Mouse (Mus musculus) inflammation-experienced regulatory T-cells (primary cell): ENCODE results near the gene Ctf1. TPM values are rescaled to one million over a fixed set of nuclear protein-coding genes. Genes with fewer than 3 reads are reported as not detected.

Experiments
- polyA plus RNA-seq, 2 experiments: library from polyadenylated mRNA; unstranded; fragments of 100-300 nt; shearing (Covaris generic); gene quantifications; one replicate each; pipeline ENCODE4 v1.2.1; 2017

The Ctf1 gene
- polyA plus RNA-seq: under 1 TPM in 1 of 2 experiments, not detected in 1; 0.19 TPM

DNA sequence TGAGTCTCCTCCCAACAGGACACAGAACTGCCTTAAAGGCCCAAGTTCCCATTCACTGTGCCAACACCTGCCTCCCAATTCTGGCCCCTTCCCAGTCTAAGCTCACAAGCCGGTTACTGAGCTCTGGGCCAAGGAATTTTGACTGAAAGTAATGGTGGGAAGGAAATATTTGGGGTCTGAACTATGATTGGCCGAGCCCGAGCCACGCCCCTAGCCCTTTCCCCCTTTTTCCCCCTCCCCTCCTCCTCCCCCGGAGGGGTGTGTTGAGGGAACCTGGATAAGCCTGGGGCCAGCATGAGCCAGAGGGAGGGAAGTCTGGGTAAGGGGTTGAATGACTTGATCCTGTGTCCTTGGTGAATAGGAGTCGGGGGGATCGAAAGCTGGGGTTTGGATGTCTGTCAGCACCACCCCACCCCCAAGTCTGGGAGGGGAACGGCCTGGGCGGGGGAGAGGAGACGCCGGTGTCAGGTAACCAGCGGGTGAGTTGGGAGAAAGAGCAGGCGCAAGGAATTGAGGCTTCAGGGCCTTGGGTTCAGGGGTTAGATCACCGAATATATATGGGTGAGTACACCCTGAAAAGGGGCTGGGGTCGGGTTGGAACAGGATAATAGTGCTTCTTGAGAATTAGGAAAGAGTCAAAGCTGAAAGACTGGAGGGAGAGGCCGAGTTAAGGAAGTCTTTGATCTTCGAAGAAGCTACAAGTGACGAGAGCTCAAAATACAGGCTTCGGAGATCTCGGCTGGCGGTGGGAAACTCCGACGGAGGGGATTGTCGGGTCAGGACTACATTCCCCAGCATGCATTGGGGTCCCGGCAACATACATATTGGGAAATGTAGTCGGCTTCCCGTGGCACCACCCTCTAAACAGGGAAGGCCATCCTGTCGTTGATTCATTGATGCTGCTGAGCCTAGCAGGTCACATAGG lies at the start of gene Ctf1:
Ctf1 (plus strand) TSS at position 276 of the 925 bp plus-strand sequence.

DNA sequence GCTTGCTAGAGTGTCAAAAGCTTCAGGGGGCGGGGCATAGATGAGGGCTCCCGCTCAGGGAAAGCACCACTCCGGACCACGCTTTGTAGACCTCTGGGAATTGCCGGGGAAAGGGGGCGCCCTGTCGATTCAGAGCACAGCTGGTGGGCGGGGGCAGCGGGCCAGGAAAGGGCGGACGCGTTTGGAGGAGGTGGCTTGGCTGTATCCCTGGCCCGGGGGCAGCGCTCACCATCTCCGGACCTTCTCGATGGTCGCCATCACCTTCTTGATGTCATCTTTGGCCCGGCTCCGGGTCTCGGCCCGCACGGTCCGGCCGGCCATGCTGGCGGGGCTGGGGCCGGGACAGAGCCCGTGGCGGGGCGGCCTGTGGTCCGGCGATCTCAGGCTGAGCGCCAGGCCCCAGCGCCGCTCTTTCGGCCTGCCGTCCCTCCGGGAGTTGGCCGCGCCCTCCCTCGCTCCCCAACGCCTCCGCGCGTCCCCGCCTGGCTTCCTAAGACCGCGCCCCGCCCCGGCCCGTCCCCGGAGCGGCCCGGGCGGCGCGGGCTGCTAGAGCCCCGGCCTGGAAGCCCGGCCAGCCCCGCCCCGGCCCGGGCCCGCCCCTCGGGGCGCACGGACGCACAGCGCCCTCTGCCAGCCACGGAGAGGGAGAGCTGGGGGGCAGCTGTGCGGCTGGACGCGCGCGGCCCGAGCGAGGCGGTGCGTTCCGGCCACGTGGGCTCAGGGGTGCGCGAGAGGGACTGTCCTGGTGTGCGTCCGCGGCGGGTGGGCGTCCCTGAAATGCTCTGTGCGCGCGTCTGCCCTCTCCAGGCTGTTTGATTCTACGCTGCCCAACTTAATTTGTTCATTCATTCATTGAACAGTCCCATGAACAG lies 4.1 kb upstream of the Ctf1 start, which contains the start of gene Bcl7c:
Bcl7c (minus strand) TSS at position 727 of the 872 bp plus-strand sequence.

DNA sequence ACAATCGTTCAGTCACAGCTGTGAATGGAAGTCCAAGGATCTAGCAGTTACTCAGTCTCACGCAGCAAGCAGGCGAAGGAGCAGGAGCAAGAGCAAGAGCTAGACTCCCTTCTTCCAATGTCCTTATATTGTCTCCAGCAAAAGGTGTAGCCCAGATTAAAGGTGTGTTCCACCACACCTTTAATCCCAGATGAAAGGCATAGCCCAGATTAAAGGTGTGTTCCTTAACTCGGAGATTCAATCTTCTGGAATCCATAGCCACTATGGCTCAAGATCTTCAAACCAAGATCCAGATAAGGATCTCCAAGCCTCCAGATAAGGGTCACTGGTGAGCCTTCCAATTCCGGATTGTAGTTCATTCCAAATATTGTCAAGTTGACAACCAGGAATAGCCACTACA lies 19.5 kb downstream of the Ctf1 start, which contains the start of gene Ctf2:
Ctf2 (minus strand) TSS at position 101 of the 400 bp plus-strand sequence.

DNA sequence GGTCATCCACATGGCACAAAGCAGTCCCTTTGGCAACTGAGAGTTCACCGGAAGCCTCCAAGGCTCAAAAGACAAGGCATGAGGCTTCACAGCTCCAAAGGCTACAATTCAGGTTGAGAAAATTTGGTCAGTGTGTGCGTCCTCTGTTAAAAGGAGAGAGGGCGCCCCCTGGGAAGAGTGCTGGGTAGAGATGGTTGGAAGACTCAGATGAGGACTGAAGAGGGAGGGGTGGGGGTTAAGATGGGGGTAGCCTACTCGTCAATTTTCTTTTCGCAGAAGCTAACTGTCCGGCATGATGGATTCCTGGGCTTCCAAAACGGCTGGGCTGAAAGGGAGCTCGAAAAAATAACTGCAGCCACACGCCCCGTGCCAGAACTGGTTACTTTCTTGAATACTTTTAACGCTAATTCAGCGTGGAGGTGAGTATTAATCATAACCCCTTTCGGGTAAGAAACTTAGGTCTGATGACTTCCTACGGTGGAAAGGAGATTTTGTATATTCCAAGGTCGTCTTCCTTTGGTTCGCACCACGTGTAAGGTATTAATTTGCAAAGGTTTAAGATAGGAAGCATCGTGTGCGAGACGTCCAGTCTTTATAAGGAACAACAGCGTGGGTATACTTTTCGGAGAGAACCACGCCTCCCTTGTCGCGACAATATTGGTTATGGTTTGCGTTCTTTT lies 32.0 kb downstream of the Ctf1 start, which contains the start of gene Fbxl19:
Fbxl19 (plus strand) TSS at position 178 of the 680 bp plus-strand sequence.

Other genes starting within 250 kb of the Ctf1 start
- gene Fbrs, start 233.5 kb upstream of the Ctf1 start, polyA plus RNA-seq: 10 to 100 TPM; 16.7 to 18.1 TPM
- 10 to 100 TPM; 53.0 to 56.2 TPM for gene Srcap, start 200.8 kb upstream of the Ctf1 start, polyA plus RNA-seq
- gene Gm42715, start 193.2 kb upstream of the Ctf1 start, polyA plus RNA-seq: 1 to 10 TPM; 6.6 to 9.7 TPM
- gene Tmem265, start 151.3 kb upstream of the Ctf1 start, polyA plus RNA-seq: 10 to 100 TPM; 11.5 to 15.8 TPM
- 100 to 1,000 TPM; 108 to 132 TPM for gene Phkg2, start 139.4 kb upstream of the Ctf1 start, polyA plus RNA-seq
- gene Ccdc189, start 124.1 kb upstream of the Ctf1 start, polyA plus RNA-seq: 1 to 10 TPM in 1 of 2 experiments, under 1 TPM in 1; 0.82 to 1.1 TPM
- gene Rnf40, start 124.0 kb upstream of the Ctf1 start, polyA plus RNA-seq: 100 to 1,000 TPM; 107 to 163 TPM
- gene Zfp629, start 96.9 kb upstream of the Ctf1 start, polyA plus RNA-seq: under 1 TPM in 1 of 2 experiments, not detected in 1; 0.24 TPM
- gene Bcl7c, start 3.8 kb upstream of the Ctf1 start, polyA plus RNA-seq: 10 to 100 TPM; 79.5 to 92.8 TPM
- under 1 TPM in 1 of 2 experiments, not detected in 1; 0.21 TPM for gene Ctf2, start 19.4 kb downstream of the Ctf1 start, polyA plus RNA-seq
- 1 to 10 TPM in 1 of 2 experiments, under 1 TPM in 1; 0.80 to 1.0 TPM for gene Fbxl19, start 31.8 kb downstream of the Ctf1 start, polyA plus RNA-seq
- gene Orai3, start 57.1 kb downstream of the Ctf1 start, polyA plus RNA-seq: 10 to 100 TPM; 20.0 to 30.8 TPM
- 1 to 10 TPM; 3.8 to 6.5 TPM for gene Setd1a, start 63.9 kb downstream of the Ctf1 start, polyA plus RNA-seq
- not detected for gene Gm49388, start 72.9 kb downstream of the Ctf1 start, polyA plus RNA-seq
- gene Hsd3b7, start 87.9 kb downstream of the Ctf1 start, polyA plus RNA-seq: 1 to 10 TPM; 1.6 to 6.7 TPM
- 100 to 1,000 TPM; 147 to 189 TPM for gene Stx4a, start 111.6 kb downstream of the Ctf1 start, polyA plus RNA-seq
- under 1 TPM; 0.51 to 0.56 TPM for gene Stx1b, start 111.8 kb downstream of the Ctf1 start, polyA plus RNA-seq
- 10 to 100 TPM; 43.6 to 44.7 TPM for gene Zfp646, start 163.5 kb downstream of the Ctf1 start, polyA plus RNA-seq
- gene Zfp668, start 164.1 kb downstream of the Ctf1 start, polyA plus RNA-seq: 10 to 100 TPM; 13.1 to 20.9 TPM
- gene Prss53, start 178.2 kb downstream of the Ctf1 start, polyA plus RNA-seq: 1 to 10 TPM; 1.1 to 2.5 TPM
- gene Gm21974, start 182.7 kb downstream of the Ctf1 start, polyA plus RNA-seq: not detected
- 10 to 100 TPM; 43.9 to 54.4 TPM for gene Vkorc1, start 182.9 kb downstream of the Ctf1 start, polyA plus RNA-seq
- 10 to 100 TPM; 50.0 to 58.9 TPM for gene Bckdk, start 191.3 kb downstream of the Ctf1 start, polyA plus RNA-seq
- gene Kat8, start 199.8 kb downstream of the Ctf1 start, polyA plus RNA-seq: 10 to 100 TPM; 37.9 to 46.2 TPM
- gene Prss8, start 217.4 kb downstream of the Ctf1 start, polyA plus RNA-seq: 1 to 10 TPM in 1 of 2 experiments, under 1 TPM in 1; 0.76 to 1.9 TPM
- gene Prss36, start 234.0 kb downstream of the Ctf1 start, polyA plus RNA-seq: 1 to 10 TPM; 2.9 to 3.4 TPM